Mouse (Mus musculus) liver, adult 2 months (tissue): ENCODE measurements around the gene Rabggtb. TPM values are rescaled to one million over a fixed set of nuclear protein-coding genes. Genes with fewer than 3 reads are reported as not detected.
"Not testable (repeated sequence)": the region's sequence is repeated elsewhere in the genome, so short reads cannot be mapped to it uniquely, and the experiment has no call there.

Experiments
- DNase-seq: peaks from one replicate; pipeline ENCODE4 v3.0.0-alpha.2; 2011; ENCODE audit warnings: low read depth, low spot score; ENCODE audit errors: extremely low read depth
- H3K27ac ChIP-seq: fragments of 200-500 bp; replicated peaks from 2 replicates; pipeline ENCODE4 v1.5.1; 2012; ENCODE audit warnings: low read depth, mild to moderate bottlenecking, control low read depth, inconsistent platforms, low read length; ENCODE audit not compliant: insufficient read depth
- H3K27me3 ChIP-seq: fragments of 200-500 bp; 2 replicates; pipeline ENCODE4 v1.6.1; 2012; ENCODE audit warnings: mild to moderate bottlenecking, moderate library complexity, low read length, inconsistent platforms; ENCODE audit not compliant: control insufficient read depth, insufficient read depth
- H3K36me3 ChIP-seq: fragments of 200-500 bp; 2 replicates; pipeline ENCODE4 v1.6.1; 2012; ENCODE audit warnings: low read length, inconsistent platforms; ENCODE audit not compliant: control insufficient read depth, insufficient read depth
- H3K4me1 ChIP-seq: fragments of 200-500 bp; 2 replicates; pipeline ENCODE4 v1.6.1; 2011; ENCODE audit warnings: low read length; ENCODE audit not compliant: control insufficient read depth, insufficient read depth
- H3K4me3 ChIP-seq: fragments of 200-500 bp; 2 replicates; pipeline ENCODE4 v1.5.1; 2011; ENCODE audit warnings: low read depth, mild to moderate bottlenecking, control low read depth, low read length, moderate library complexity; ENCODE audit not compliant: insufficient read depth
- H3K79me2 ChIP-seq: fragments of 200-500 bp; 2 replicates; pipeline ENCODE4 v1.6.1; 2012; ENCODE audit warnings: inconsistent platforms, mild to moderate bottlenecking, low read length, moderate library complexity; ENCODE audit not compliant: control insufficient read depth, insufficient read depth
- H3K9ac ChIP-seq: fragments of 200-500 bp; 2 replicates; pipeline ENCODE4 v1.6.1; 2012; ENCODE audit warnings: low read depth, mild to moderate bottlenecking, control low read depth, inconsistent platforms, low read length
- CTCF ChIP-seq: fragments of 200-500 bp; IDR thresholded peaks from 2 replicates; pipeline ENCODE4 v1.5.1; 2011; ENCODE audit warnings: low read depth, low read length, control low read depth
- POLR2A ChIP-seq: fragments of 200-500 bp; IDR thresholded peaks from 2 replicates; pipeline ENCODE4 v1.6.1; 2011; ENCODE audit warnings: low read length, control low read depth; ENCODE audit not compliant: insufficient read depth; ENCODE audit errors: extremely low read depth
- WGBS: fragments of 180-500 bp; shearing (Covaris S2); methylation state at CpG from one replicate; pipeline ENCODE4 v1.1.7; 2018; 5-methylcytosine and 5-hydroxymethylcytosine counted together
- polyA plus RNA-seq: library from polyadenylated mRNA; depleted of rRNA; stranded (reverse); fragments of >200 nt; gene quantifications from 2 replicates; pipeline ENCODE4 v1.2.3, GENCODE M21; 2012; rRNA removed
- total RNA-seq: library from RNA; depleted of rRNA; stranded (reverse); fragments of >200 nt; gene quantifications from 2 replicates; pipeline ENCODE4 v1.2.3, GENCODE M21; 2014; rRNA removed

The Rabggtb gene
- total and polyA plus RNA-seq, 2 experiments = 38.6 to 57.8 TPM

GRCm38 (mm10) chr3:153864636-153865429 lies 48.0 kb downstream of the Rabggtb start:
- H3K27me3 ChIP-seq = no peaks in the 10 kb centered on the region
- no peaks in the 10 kb centered on the region for H3K36me3 ChIP-seq
- 84% methylated on average over 4 of the region's 4 CpGs for WGBS
- no peak overlapping the region for H3K4me3 ChIP-seq
- no peak overlapping the region for H3K9ac ChIP-seq
- no peak for DNase-seq
- TF ChIP-seq POLR2A (no peak), CTCF (no peak)
- H3K79me2 ChIP-seq = no peaks in the 10 kb centered on the region
- H3K4me1 ChIP-seq = no peaks in the 10 kb centered on the region
- no peak overlapping the region for H3K27ac ChIP-seq

GRCm38 (mm10) chr3:153863816-153864215 lies 49.0 kb downstream of the Rabggtb start:
- Histone ChIP-seq H3K27ac (no peak overlapping the region), H3K9ac (no peak overlapping the region), H3K79me2 (no peaks in the 10 kb centered on the region), H3K27me3 (no peaks in the 10 kb centered on the region), H3K4me3 (no peak overlapping the region), H3K4me1 (no peaks in the 10 kb centered on the region), H3K36me3 (no peaks in the 10 kb centered on the region)
- WGBS = 75% methylated on average over 2 of the region's 2 CpGs
- DNase-seq = no peak
- TF ChIP-seq POLR2A = no peak
- no peak for TF ChIP-seq CTCF

GRCm38 (mm10) chr3:153860392-153860791 lies 52.4 kb downstream of the Rabggtb start:
- 86% methylated on average over 8 of the region's 8 CpGs for WGBS
- not testable (repeated sequence) for H3K27ac ChIP-seq, H3K36me3 ChIP-seq

GRCm38 (mm10) chr3:153858350-153859001 lies 54.3 kb downstream of the Rabggtb start:
- H3K79me2 ChIP-seq = no peaks in the 10 kb centered on the region
- H3K27me3 ChIP-seq = no peaks in the 10 kb centered on the region
- TF ChIP-seq CTCF = no peak
- TF ChIP-seq POLR2A = no peak
- no peak overlapping the region for H3K4me3 ChIP-seq
- H3K36me3 ChIP-seq = no peaks in the 10 kb centered on the region
- no peak for DNase-seq
- no peaks in the 10 kb centered on the region for H3K4me1 ChIP-seq
- WGBS = 81% methylated on average over 10 of the region's 10 CpGs
- H3K27ac ChIP-seq = no peak overlapping the region
- no peak overlapping the region for H3K9ac ChIP-seq

More at GRCm38 (mm10) chr3:153860392-153860791, 52.4 kb downstream of the Rabggtb start:
- not testable (repeated sequence) for H3K27me3 ChIP-seq, H3K4me1 ChIP-seq, H3K9ac ChIP-seq, H3K79me2 ChIP-seq, DNase-seq, H3K4me3 ChIP-seq

Other genes with a start within 250 kb of the Rabggtb start
- gene St6galnac3, start 187.8 kb downstream of the Rabggtb start, total RNA-seq = 0.83 and 2.3 TPM in 2 replicates
- gene St6galnac3, start 187.8 kb downstream of the Rabggtb start, polyA plus RNA-seq = 0.24 and 0.26 TPM in 2 replicates
- not detected in 2 replicates for gene Asb17, start 68.8 kb downstream of the Rabggtb start, total RNA-seq
- not detected in 2 replicates for gene Asb17, start 68.8 kb downstream of the Rabggtb start, polyA plus RNA-seq
- gene Msh4, start 6.9 kb downstream of the Rabggtb start, total RNA-seq = 0.07 and 0.09 TPM in 2 replicates
- gene Msh4, start 6.9 kb downstream of the Rabggtb start, polyA plus RNA-seq = not detected in 2 replicates
- gene Acadm, start 31.6 kb upstream of the Rabggtb start, total RNA-seq = 320 and 383 TPM in 2 replicates
- 91.8 and 151 TPM in 2 replicates for gene Acadm, start 31.6 kb upstream of the Rabggtb start, polyA plus RNA-seq
- gene Slc44a5, start 60.4 kb upstream of the Rabggtb start, total RNA-seq = not detected in 2 replicates
- not detected in 2 replicates for gene Slc44a5, start 60.4 kb upstream of the Rabggtb start, polyA plus RNA-seq